Mouse (Mus musculus): Measurements from ENCODE around the gene Gm43552. TPM values are rescaled to one million over a fixed set of nuclear protein-coding genes. Genes with fewer than 3 reads are reported as not detected.

The Gm43552 gene
- total RNA-seq, 2 experiments from 2014 or later, result not detected

GRCm38 (mm10) chr5:65387008-65387867 lies 105.4 kb downstream of the Gm43552 start:
- ATAC-seq (ENCODE audit: poor library complexity, severe bottlenecking), result no peak

GRCm38 (mm10) chr5:65385704-65386103 lies 106.9 kb downstream of the Gm43552 start:
- no peak for ATAC-seq (ENCODE audit: poor library complexity, severe bottlenecking)

Other genes with a start within 250 kb of the Gm43552 start
- 38.5 and 39.7 TPM in 2 replicates for gene Rfc1, start 157.2 kb downstream of the Gm43552 start, total RNA-seq (2015)
- 77.6 and 92.3 TPM in 2 replicates for gene Rfc1, start 157.2 kb downstream of the Gm43552 start, total RNA-seq (2017)
- not detected in 2 replicates for gene Klb, start 144.5 kb downstream of the Gm43552 start, total RNA-seq (2015)
- gene Klb, start 144.5 kb downstream of the Gm43552 start, total RNA-seq (2017), result not detected in 2 replicates
- gene Rpl9, start 101.4 kb downstream of the Gm43552 start, total RNA-seq (2015), result 1,765 and 1,894 TPM in 2 replicates
- 1,107 and 1,286 TPM in 2 replicates for gene Rpl9, start 101.4 kb downstream of the Gm43552 start, total RNA-seq (2017)
- gene Lias, start 101.3 kb downstream of the Gm43552 start, total RNA-seq (2015), result 26.8 and 32.6 TPM in 2 replicates
- gene Lias, start 101.3 kb downstream of the Gm43552 start, total RNA-seq (2017), result 26.8 and 29.4 TPM in 2 replicates
- 87.9 and 92.7 TPM in 2 replicates for gene Ugdh, start 56.9 kb downstream of the Gm43552 start, total RNA-seq (2015)
- 121 TPM in 2 replicates for gene Ugdh, start 56.9 kb downstream of the Gm43552 start, total RNA-seq (2017)
- 154 TPM in 2 replicates for gene Smim14, start 44.4 kb upstream of the Gm43552 start, total RNA-seq (2015)
- gene Smim14, start 44.4 kb upstream of the Gm43552 start, total RNA-seq (2017), result 87.1 and 94.7 TPM in 2 replicates
- gene Ube2k, start 44.4 kb upstream of the Gm43552 start, total RNA-seq (2015), result 125 and 131 TPM in 2 replicates
- gene Ube2k, start 44.4 kb upstream of the Gm43552 start, total RNA-seq (2017), result 31.5 and 62.8 TPM in 2 replicates
- 159 and 200 TPM in 2 replicates for gene Pds5a, start 205.4 kb upstream of the Gm43552 start, total RNA-seq (2015)
- gene Pds5a, start 205.4 kb upstream of the Gm43552 start, total RNA-seq (2017), result 162 and 176 TPM in 2 replicates